Mouse (Mus musculus) spleen, embryonic (tissue): ENCODE data around the gene Prkg1.

ENCODE experiments used
- CTCF ChIA-PET: fragments of 350-600 bp; sonication (Branson Sonifier 250); formaldehyde crosslinking; loops from one replicate; lab custom pipeline; 2022; lab: Charles Lee

Prkg1 gene

DNA sequence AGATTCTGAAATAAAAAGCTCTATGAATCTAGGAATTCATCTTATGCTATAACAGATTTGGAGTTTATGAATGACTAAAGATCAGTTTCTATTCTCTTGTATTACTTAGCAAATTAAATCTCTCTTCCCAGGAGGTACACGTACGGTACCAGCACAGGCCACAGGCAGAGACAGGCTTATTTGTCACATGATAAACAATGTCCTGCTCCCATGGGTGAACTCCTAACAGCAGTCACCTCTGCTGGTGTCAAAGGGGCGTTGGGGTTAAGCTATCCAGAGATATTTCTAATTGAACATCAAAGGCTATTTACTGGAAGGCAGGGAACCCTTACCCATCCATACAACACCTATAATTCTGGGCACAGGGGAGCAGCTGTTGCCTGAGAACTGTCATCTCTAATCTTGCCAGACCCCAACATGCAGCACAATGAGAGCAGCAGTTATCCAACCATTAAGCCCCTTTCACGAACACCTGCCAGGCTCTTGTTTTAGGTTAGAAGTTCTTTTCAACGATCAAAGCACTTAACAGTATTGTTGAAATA, 1122.1 kb downstream of the Prkg1 start:
- CTCF ChIA-PET = no interaction called here

DNA sequence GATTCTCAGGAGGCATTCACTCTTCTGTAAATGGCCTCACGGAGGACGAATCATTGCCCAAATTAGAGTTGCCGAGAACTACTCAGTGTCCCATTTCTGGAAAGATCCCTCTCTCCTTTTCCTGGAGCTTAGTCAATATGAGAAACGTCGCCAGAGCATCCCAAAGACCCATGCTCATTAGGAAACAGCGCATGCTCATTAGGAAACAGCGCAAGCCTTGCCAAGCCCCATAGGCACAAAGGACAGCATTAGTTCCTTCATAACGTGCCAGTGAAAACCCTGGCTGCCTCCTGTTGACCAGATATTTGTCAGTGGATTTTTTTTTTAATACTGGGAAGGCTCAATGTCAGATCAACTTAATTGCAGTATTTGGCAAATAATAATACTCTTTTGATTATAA, 1127.4 kb downstream of the Prkg1 start:
- CTCF ChIA-PET = no interaction called here

DNA sequence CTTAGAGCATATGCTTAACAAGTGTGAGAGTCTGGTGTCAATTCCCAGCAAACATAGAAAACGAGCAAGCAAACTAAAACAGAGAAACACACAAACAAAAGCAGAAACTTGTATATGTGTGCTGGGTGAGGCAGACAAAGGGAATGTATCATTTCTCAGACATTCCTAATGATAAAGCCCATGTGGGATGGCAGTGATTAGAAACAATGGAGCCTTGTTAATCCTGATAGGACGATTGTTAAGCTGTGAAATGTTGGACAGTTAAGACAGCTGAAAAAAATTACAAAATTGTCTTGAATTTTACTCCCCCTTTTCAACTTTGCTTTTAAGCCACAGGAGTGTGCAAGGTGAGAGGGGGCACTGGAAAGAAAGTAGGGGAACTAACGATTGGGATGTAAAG, 1133.8 kb downstream of the Prkg1 start:
- CTCF ChIA-PET = no interaction called here

DNA sequence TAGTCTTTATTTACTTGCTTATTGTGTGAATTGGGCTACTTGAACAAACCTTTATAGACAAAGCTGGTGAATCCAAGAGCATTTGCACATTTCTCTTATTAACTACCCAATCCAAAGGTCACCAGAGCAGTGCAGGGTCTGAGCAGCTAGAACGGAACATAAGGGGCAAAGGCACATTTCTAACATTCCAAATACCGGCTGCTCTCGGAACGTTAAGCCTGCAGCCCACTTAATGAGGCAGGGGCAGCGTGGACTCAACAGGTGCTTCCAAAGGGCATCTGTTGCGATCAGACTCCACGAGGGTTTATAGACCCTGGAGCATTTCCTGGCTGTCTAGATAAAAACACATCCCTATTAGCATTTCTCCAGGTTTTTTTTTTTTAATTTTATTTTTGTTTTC, 1138.8 kb downstream of the Prkg1 start:
- CTCF ChIA-PET = no interaction called here

DNA sequence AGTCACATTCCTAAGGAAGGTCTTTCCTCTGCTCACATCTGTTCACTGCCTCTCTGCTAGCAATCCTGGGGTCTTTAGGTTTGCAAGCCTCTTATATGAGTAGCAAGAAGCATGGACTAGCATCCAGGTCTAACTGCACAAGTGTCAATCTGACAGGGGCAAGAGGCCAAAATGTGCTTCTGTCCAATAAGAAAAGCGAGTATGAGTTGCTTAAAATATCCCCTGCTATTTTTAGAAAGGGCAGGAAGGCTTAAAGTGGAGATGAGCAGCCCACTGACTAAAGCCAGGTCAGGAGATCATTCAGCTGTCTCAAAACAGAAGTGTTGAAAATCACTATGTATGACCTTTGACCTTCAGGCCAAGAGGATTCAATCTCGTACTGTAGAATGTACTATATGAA, 1139.4 kb downstream of the Prkg1 start:
- CTCF ChIA-PET = no interaction called here

DNA sequence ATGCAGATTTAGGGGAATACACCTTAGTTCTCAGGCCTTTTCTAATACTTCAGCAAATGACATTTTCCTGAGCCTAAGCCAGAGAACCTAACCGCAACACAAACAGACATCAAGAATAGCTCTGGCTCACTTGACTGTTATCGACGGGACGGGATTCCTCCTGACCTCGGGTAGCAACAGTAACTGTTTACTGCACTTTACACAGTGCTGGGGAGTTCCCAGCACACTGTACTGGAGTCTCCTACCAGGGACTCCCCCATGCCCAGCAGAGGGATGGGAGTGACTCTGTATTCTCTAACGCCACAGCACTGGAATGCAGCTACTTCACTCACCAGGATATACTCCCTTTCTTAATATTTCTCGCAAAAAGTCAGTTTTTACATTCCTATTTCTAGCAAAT, 1141.2 kb downstream of the Prkg1 start:
- CTCF ChIA-PET = no interaction called here

DNA sequence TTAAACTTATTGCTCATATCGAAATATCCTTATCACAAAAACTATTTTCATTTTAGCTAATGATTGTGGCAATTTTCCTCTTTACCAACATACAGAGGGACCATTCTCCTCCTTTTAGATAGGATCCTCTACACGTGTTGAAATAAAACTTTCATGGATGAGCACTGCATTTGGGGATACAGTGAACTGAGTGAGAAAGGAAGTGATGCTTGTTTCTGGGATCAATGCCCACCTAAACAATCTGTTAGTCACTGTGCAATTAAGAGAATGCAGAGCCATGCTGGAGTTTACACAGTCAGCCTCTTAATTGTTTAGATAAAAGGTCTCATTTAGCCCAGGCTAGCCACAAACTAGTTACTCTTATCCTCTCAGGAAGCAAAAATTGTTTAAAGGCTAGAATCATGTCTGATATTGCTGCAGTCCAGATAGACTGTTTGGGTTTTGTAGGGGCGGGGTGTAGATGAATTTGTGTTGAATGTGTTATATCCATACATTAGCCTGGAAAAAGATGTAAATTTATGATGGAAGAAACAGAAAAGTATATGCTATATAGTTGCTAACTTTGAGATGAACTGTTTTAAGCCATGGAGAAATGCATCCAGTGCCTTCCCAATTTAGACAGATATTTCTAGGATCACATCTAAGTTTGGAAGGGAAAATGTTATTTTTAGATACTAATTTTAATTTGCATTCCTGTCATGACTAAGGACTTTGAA, 1151.5 kb downstream of the Prkg1 start:
- CTCF ChIA-PET = interaction anchor here (0.6 kb wide), 1 partner anchor 445 kb away, joined by 3 read pairs; no protein-coding TSS in a partner anchor

DNA sequence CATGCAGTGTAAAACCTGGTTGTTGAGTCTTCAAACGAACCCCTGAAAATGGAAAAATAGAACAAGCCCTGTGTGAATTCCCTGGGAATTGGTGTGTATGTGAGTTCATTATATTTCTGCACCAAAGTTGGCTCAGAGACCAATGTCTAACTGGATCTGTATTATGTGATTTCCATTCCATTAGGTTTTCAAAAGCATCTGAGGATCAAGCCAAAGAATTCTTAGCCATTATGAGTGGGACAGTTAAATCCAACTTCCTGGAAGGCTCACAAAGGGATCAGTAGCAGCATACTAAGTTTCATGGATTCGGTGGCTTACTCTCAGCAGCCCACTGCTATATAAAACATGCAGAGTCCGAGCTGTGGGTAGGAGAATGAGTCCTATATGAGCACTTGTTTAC, 1178.5 kb downstream of the Prkg1 start:
- CTCF ChIA-PET = no interaction called here

DNA sequence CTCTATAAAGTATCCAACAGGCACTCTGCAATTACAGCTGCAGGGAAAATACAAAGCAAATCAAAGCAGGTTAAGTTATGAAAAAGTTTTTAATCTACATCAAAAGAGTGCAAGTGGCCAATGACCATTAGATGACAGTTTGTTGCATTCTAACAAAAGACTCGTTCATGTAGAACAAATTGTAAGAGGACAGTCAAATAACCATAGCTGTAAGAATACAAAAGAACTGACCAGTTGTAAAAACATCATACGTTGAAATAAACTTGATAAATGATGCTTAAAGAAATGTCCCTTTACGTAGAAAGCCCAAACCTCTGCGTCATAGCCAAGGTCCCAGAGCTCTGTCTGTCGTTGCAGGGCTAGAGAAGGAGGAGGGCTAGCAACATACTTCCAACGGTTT, 1200.3 kb downstream of the Prkg1 start:
- CTCF ChIA-PET = no interaction called here

DNA sequence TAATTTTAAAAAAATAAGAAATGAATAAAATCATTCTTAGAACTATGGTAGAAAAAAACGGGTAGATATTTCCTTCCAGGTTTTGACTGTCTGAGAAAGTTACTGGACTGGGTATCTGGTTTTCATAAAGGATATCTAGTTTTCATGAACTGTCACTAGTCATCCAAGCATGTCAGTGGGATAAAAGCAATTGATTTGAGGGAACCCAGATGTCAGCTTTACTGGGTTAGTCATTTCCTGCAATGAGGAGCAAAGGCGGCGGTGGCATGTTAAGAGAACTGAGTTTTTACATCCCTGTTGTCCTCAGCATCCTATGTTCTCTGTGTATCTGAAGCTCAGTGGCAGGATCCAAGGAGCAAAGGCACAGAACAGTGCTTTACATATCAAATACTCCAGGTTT, 1201.0 kb downstream of the Prkg1 start:
- CTCF ChIA-PET = no interaction called here

DNA sequence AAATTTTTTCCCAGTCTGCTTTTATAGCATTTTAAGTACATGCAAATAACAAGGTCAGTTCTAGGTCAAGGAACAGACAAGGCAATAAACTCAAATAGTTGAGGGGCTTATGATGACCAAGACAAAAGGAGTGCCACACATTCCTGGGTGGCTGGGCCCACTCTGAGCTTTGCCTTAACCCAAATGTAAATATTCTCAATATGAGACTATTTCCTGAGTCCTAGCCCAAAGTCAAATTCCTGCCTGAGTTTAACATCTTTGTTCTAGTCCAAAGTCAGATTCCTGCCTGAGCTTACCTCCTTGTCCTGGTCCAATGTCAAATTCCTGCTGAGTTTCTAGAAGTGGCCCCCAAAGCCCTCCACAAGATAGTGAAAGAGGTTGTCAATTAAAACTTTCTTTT, 1206.8 kb downstream of the Prkg1 start:
- CTCF ChIA-PET = no interaction called here

DNA sequence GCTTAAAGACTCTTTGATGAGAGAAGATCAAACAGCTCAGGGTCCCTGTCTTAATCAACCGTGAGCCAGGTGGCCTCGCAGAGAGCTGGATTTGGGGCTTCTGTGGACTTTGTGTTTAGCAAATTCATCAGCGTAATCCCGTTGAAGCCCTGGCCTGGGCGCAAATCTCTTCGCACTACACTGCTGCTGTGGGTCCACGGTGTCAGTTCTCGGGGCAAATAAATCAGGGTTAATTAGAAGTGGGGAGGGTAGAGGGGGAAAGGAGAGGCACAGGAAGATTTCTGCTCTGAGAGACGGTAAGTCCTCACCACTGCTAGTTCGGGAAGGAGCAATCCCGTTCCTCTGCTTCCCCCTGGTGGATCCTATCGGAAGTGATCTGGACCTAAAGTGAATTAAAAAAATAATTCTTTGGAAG, 1210.4 kb downstream of the Prkg1 start:
- CTCF ChIA-PET = no interaction called here

DNA sequence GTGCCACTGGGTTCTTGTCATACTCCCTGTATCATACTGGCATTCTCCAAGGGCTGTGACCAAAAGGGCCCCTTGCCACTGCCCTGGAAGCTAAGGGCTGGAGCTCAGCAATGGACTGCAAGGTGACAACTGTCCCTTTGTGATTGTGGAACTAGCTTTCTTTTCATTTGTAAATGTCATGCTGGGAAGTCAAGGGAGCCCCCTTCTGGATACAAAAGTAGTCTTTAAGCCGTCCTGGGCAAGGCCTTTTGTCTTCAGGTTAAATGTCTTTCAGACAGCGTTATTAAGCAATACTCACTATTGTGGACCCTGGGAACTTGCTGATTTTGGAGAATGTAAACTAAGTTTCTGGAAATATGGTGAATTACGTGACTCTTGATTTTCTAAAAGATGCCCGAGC, 1211.1 kb downstream of the Prkg1 start:
- CTCF ChIA-PET = no interaction called here

DNA sequence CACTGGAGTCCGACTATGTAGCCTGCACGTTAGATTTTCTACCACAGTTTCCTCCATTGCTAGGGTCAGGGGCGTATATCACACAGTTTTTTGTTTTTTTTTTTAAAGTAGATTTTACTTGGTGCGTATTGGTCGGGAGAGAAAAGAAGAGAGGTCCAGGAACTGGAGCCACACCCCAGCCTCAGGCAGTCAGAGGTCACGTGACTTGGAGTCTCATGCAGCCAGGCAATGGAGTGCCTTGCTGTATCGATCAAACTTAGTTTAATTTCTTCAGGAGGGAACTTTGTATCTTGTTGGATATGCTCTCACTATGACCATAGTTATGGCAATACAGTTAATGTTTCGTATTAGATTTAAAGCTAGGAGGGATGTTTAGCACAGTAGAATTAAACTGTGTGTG, 1212.6 kb downstream of the Prkg1 start:
- CTCF ChIA-PET = no interaction called here

DNA sequence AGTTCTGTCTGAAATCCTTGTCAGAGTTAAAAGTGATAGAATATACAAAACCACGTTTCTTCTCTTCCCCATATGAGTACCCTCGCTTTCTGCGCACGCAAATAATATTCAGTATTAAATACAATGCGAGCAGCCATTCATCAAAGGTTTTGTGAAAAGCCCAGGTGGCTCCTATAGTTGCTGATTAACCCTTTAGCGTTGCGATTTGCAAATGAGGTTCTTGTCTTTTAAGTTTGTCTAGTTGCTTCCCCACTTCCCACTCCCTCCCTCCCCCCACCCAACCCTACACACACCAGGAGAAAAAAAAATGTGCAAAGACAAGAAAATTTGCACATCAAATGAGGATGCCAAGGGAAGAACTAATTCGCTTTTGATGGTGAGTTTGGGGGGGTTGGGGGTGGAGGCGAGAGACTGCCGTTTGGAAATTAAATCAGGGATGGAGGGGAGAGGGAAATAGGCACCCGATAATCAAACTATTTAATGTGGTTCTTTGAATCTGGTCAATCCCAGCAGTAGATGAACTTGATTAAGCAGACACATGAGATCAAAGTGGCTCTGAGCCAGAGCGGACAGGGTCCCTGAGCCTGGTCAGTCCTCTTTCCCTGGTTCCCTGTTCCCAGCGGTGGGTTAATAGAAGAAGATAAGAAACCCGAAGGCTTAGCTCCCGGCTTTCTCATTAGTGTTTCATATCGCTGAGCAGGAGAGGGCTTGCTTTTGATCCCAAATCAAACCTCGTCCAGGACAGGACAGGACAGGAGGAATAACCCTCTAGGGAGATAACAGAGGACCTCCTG, 1214.8 kb downstream of the Prkg1 start:
- CTCF ChIA-PET = no interaction called here

DNA sequence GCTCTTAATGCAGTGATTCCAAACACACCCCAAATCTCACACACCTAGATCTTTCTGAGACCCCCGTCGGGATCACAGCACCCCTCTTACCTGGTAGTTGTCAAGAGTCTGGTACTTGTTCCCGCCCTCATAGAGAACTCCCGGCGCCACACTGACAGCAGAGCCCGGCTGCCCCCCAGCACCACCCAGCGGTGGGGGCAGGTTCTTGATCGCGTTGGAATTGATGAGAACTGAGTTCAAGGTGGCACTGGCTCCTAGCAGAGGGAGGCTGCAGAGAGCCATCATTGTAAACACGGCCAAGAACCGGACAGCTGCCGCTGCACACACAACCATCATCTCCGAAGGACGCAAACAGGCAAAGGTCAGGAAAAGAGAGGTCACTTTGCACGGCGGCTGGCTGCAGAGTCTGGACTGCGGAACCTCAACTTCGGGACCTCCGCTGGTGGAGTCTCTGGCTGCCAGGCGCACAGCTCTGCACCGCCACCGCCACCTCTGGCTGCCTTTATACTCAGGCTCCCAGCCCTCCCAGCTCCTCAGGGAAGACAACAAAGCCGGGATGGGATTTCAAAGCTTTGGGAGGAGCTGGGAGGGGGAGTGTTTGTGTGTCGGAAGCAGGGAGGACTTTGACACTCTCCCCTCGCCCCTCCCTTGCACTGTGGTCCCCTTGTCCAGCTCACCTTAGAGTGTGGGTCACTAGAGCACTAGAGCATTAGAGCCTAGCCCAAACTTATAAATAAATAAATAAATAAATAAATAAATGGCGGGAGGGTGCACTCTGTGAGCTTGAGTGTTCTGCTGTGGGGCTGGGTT, 1215.6 kb downstream of the Prkg1 start, which contains the start of gene Dkk1:
Gene Dkk1, minus strand, starts transcription at position 622 of the 810 bp plus-strand sequence.
- CTCF ChIA-PET = no interaction called here

DNA sequence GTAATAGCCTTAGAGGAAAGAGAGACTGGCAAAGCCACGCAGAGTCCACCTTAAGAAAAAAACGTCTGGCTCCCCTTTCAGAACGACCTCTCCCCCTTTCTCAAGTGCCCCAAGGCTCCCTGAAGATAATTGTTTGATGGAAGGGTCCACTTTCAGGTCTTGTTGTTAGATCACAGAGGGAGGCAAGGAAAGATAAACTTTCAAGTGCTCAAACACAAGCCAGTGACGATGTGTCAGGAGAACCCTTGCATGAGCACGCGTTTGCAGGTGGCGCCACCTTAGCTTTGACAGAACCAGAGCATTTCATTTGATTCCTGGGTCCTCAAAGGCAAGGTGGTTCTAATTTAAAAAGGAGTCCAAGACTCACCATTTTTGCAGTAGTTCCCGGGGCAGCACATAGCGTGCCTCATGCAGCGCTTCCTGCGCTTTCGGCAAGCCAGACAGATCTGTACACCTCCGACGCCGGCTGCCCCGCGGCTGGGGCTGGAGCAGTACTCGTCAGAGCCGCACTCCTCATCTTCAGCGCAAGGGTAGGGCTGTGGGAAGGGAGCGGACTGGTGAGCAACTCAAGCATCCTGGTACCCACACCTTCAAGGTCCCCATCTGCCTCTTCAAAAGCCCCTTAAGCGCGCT, 1216.3 kb downstream of the Prkg1 start:
- CTCF ChIA-PET = no interaction called here

DNA sequence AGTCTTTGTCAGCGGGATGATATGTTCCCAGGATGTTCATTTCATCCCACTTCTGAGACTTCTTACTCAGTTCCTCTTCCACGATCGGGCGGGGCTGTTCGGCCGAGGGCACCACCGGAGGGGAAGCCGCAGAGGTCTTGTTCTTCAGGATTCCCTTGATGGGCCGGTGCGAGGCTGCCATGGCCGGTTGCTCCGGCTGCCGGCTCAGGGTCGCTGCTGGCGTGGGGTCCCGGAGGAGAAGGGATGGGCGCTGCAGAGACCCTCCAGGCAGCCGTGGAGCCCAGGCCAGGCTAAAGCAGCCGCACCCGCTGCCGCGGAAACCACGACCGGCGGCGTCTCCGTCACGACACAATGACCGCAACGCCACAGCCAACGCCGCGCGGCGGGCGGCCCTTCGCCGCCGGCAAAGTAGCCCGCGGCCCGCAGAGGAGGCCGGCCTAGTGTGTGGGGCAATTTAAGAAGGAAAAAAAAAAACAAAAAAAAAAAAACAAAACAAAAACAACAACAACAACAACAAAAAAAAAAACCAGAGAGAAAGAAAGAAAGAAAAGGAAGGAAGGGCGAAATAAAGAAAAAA, 1225.4 kb downstream of the Prkg1 start:
- CTCF ChIA-PET = interaction anchor here (0.6 kb wide), 1 partner anchor 1949 kb away, joined by 6 read pairs; no protein-coding TSS in a partner anchor

DNA sequence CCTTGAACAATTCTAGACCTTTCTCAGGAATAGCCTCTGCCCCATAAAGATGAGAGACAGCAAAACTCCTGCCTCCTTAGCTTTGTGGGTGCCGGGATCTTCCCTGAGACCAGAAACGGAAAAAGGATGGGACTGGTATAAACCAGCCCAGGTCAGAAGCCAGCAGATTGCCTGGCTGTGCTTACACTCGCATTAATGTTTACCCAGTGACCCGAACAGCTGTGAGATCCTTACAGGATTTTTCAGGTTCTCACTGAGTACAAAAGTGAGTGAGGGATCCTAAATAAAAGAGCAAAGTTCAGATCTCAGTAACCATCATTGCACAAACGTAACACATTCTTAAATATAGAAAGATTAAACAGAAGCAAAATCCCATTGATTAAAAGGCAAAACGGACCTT, 1248.1 kb downstream of the Prkg1 start:
- CTCF ChIA-PET = no interaction called here
